Comparison of ENCODE assay signal across 12 mouse cellular contexts in genomic region chr1:167259702-167260101, GRCm38 (mm10). TPM values are rescaled to one million over a fixed set of nuclear protein-coding genes. Genes with fewer than 3 reads are reported as not detected.
DNase-seq lines count a peak whose midpoint lies in the region; ATAC-seq and TF ChIP-seq lines count a peak whose summit lies in the region.
"Had no signal": no experiment of that assay in that cellular context is flagged by ENCODE, and none has a peak within 500 bp of the region (broad histone marks: within the 10 kb centered on the region; RNA-seq: fewer than 3 reads in every experiment).

No protein-coding gene starts in this region.

- intact Hi-C loops in heart, adult 2 months (cut with DNase I): no loop called here
- intact Hi-C loops in heart, postnatal 14 days (cut with DNase I): no loop called here
- intact Hi-C loops in left cerebral cortex, postnatal 14 days (cut with DNase I): no loop called here

- TF ChIP-seq CTCF in heart, adult 2 months (IDR thresholded peaks at IDR 0.05): peak; percentile 33

- DNase-seq in heart, adult 2 months: no peak
- DNase-seq in heart, postnatal 14 days: no peak
- DNase-seq in midbrain, embryonic 14.5 days: no peak
- DNase-seq in left cerebral cortex, postnatal 14 days (ENCODE audit: low spot score in 2 of 2): peak; percentile 78 to 89
- no peak for DNase-seq in spleen, postnatal 10 days (ENCODE audit: low spot score in 2 of 2)
- DNase-seq in urinary bladder, postnatal 10 days (ENCODE audit: low spot score): no peak
- no peak for DNase-seq in hindbrain, embryonic 11.5 days (ENCODE audit: low spot score)
- DNase-seq: cerebellum, postnatal 36 days; thymus, postnatal 14 days had no signal

- no peak overlapping the region for H3K4me3 ChIP-seq in heart, adult 2 months
- H3K4me3 ChIP-seq in midbrain, embryonic 15.5 days: no peak overlapping the region
- H3K4me3 ChIP-seq in midbrain, embryonic 14.5 days (replicated peaks; ENCODE audit: low read depth, low read length): no peak overlapping the region
- H3K4me3 ChIP-seq in hindbrain, embryonic 11.5 days (ENCODE audit: low read depth, low read length): no peak overlapping the region

- no peak for TF ChIP-seq POLR2A in heart, adult 2 months (IDR thresholded peaks at IDR 0.05; ENCODE audit: insufficient read depth, low read depth, low read length)

- H3K4me2 ChIP-seq in midbrain, embryonic 15.5 days: no peak overlapping the region
- no peak overlapping the region for H3K4me2 ChIP-seq in midbrain, embryonic 14.5 days (ENCODE audit: low read length)
- no peak overlapping the region for H3K4me2 ChIP-seq in hindbrain, embryonic 11.5 days (replicated peaks; ENCODE audit: low read depth, low read length)

- ATAC-seq in midbrain, embryonic 15.5 days (replicated peaks): 0 out of 2 replicates have a peak, but pooled peaks have one; percentile 12
- ATAC-seq in midbrain, embryonic 14.5 days (ENCODE audit: low FRiP score, low TSS enrichment): no peak
- ATAC-seq in hindbrain, embryonic 11.5 days (ENCODE audit: low FRiP score): no peak
- ATAC-seq: hindbrain, postnatal 0 days had no signal

- H3K27ac ChIP-seq in heart, adult 2 months: peak overlapping the region; percentile 62
- H3K27ac ChIP-seq in midbrain, embryonic 15.5 days: no peak overlapping the region
- no peak overlapping the region for H3K27ac ChIP-seq in midbrain, embryonic 14.5 days (replicated peaks; ENCODE audit: low read depth, low read length)
- no peak overlapping the region for H3K27ac ChIP-seq in hindbrain, embryonic 11.5 days (ENCODE audit: low read depth, low read length)
- H3K27ac ChIP-seq: hindbrain, postnatal 0 days; liver, embryonic 14.5 days had no signal

- no peaks in the 10 kb centered on the region for H3K36me3 ChIP-seq in heart, adult 2 months (ENCODE audit: control insufficient read depth, insufficient read depth, low read length)
- no peaks in the 10 kb centered on the region for H3K36me3 ChIP-seq in midbrain, embryonic 15.5 days (replicated peaks)
- H3K36me3 ChIP-seq in midbrain, embryonic 14.5 days (ENCODE audit: control insufficient read depth, insufficient read depth, low read length): no peaks in the 10 kb centered on the region
- H3K36me3 ChIP-seq in hindbrain, embryonic 11.5 days (ENCODE audit: control insufficient read depth, insufficient read depth, low read length): no peaks in the 10 kb centered on the region

- H3K79me2 ChIP-seq in heart, adult 2 months (replicated peaks; ENCODE audit: control insufficient read depth, insufficient read depth, low read length): peaks cover 3% of the 10 kb centered on the region; the same call in 1 of the 2 replicates

- peak overlapping the region; percentile 14; the same call in 1 of the 2 replicates for H3K9ac ChIP-seq in heart, adult 2 months (ENCODE audit: low read depth, low read length)
- no peak overlapping the region for H3K9ac ChIP-seq in midbrain, embryonic 15.5 days
- H3K9ac ChIP-seq in midbrain, embryonic 14.5 days (replicated peaks; ENCODE audit: low read length): no peak overlapping the region
- no peak overlapping the region for H3K9ac ChIP-seq in hindbrain, embryonic 11.5 days (ENCODE audit: low read depth, low read length)
- H3K9ac ChIP-seq: liver, embryonic 14.5 days had no signal

- TF ChIP-seq EP300 in heart, adult 2 months (IDR thresholded peaks at IDR 0.05; ENCODE audit: insufficient read depth, low read depth, low read length): no peak

- 30% methylated on average over 10 of the region's 10 CpGs for WGBS in heart, adult 2 months
- WGBS in midbrain, embryonic 15.5 days: 59% methylated on average over 10 of the region's 10 CpGs
- 67% methylated on average over 10 of the region's 10 CpGs for whole genome bisulfite sequencing in midbrain, embryonic 14.5 days
- 77% methylated on average over 10 of the region's 10 CpGs for WGBS in hindbrain, embryonic 11.5 days

- H3K9me3 ChIP-seq in midbrain, embryonic 15.5 days: no peaks in the 10 kb centered on the region
- H3K9me3 ChIP-seq in midbrain, embryonic 14.5 days (ENCODE audit: control insufficient read depth, low read length): no peaks in the 10 kb centered on the region
- no peaks in the 10 kb centered on the region for H3K9me3 ChIP-seq in hindbrain, embryonic 11.5 days (ENCODE audit: control insufficient read depth, low read length)

- peaks cover 5% of the 10 kb centered on the region; the same call in 1 of the 2 replicates for H3K4me1 ChIP-seq in heart, adult 2 months (ENCODE audit: control insufficient read depth, insufficient read depth, low read length)
- H3K4me1 ChIP-seq in midbrain, embryonic 15.5 days: no peaks in the 10 kb centered on the region
- H3K4me1 ChIP-seq in midbrain, embryonic 14.5 days (ENCODE audit: control insufficient read depth, insufficient read depth, low read length): no peaks in the 10 kb centered on the region
- H3K4me1 ChIP-seq in hindbrain, embryonic 11.5 days (replicated peaks; ENCODE audit: control insufficient read depth, insufficient read depth, low read length): 0 out of 2 replicates have a peak, but pooled peaks cover 3% of the 10 kb centered on the region

- no peaks in the 10 kb centered on the region for H3K27me3 ChIP-seq in heart, adult 2 months (ENCODE audit: control insufficient read depth, insufficient read depth, low read length)
- no peaks in the 10 kb centered on the region for H3K27me3 ChIP-seq in midbrain, embryonic 15.5 days (replicated peaks)
- H3K27me3 ChIP-seq in midbrain, embryonic 14.5 days (ENCODE audit: control insufficient read depth, insufficient read depth, low read length): no peaks in the 10 kb centered on the region
- no peaks in the 10 kb centered on the region for H3K27me3 ChIP-seq in hindbrain, embryonic 11.5 days (ENCODE audit: control insufficient read depth, insufficient read depth, low read length)

RNA-seq across cellular contexts. Expression of gene Uck2, which starts 25.4 kb away (rescaled TPM):
- 10 to 100 TPM; 45.9 to 57.6 TPM for total RNA-seq in heart, adult 2 months (2021)
- polyA plus RNA-seq in heart, adult 2 months (2012; rRNA removed): 21.4 and 27.5 TPM in 2 replicates
- 10 to 100 TPM; 47.3 to 54.5 TPM for total RNA-seq in heart, postnatal 14 days (2021)
- 50.1 and 50.9 TPM in 2 replicates for polyA plus RNA-seq in midbrain, embryonic 15.5 days (2015; fragmentation: Nextera tagmentation; extraction: Ambion mirVana)
- 51.1 and 54.1 TPM in 2 replicates for polyA plus RNA-seq in midbrain, embryonic 14.5 days (2014; fragmentation: Nextera tagmentation; extraction: Ambion mirVana)
- 10 to 100 TPM; 74.1 to 81.2 TPM for total RNA-seq in left cerebral cortex, postnatal 14 days (2021)
- polyA plus RNA-seq in hindbrain, embryonic 11.5 days (2014; fragmentation: Nextera tagmentation; extraction: Ambion mirVana): 106 and 116 TPM in 2 replicates

RNA-seq across cellular contexts. Expression of gene Tmco1, which starts 48.5 kb away (rescaled TPM):
- 10 to 100 TPM; 88.2 to 95.3 TPM for total RNA-seq in heart, adult 2 months (2021)
- 60.3 and 117 TPM in 2 replicates for polyA plus RNA-seq in heart, adult 2 months (2012; rRNA removed)
- total RNA-seq in heart, postnatal 14 days (2021): 10 to 100 TPM; 80.6 to 86.5 TPM
- polyA plus RNA-seq in midbrain, embryonic 15.5 days (2015; fragmentation: Nextera tagmentation; extraction: Ambion mirVana): 65.2 and 70.6 TPM in 2 replicates
- 65.4 and 69.0 TPM in 2 replicates for polyA plus RNA-seq in midbrain, embryonic 14.5 days (2014; fragmentation: Nextera tagmentation; extraction: Ambion mirVana)
- 10 to 100 TPM; 44.0 to 46.4 TPM for total RNA-seq in left cerebral cortex, postnatal 14 days (2021)
- 93.3 and 95.7 TPM in 2 replicates for polyA plus RNA-seq in hindbrain, embryonic 11.5 days (2014; fragmentation: Nextera tagmentation; extraction: Ambion mirVana)

Comparison
In these comparisons a context has a peak if more than half of its experiments do, and no peak if none do; other contexts are left out.
1. DNase-seq: peak in left cerebral cortex, postnatal 14 days (2 of 2); none in heart, adult 2 months (0 of 2), heart, postnatal 14 days (0 of 2), midbrain, embryonic 14.5 days (single experiment), spleen, postnatal 10 days (0 of 2), urinary bladder, postnatal 10 days (single experiment) and hindbrain, embryonic 11.5 days (single experiment).